Mouse (Mus musculus): ENCODE results near the gene Myo1e.

GRCm38 (mm10) chr9:70281407-70281806 is 74.3 kb downstream of the Myo1e start:
- no peak for TF ChIP-seq CTCF (conservative IDR thresholded peaks at IDR 0.05 in 1 of 2, IDR thresholded peaks at IDR 0.05 in 1 of 2; ENCODE audit: low read depth in 2 of 2, low read length in 2 of 2)
- TF ChIP-seq POLR2A (IDR thresholded peaks at IDR 0.05; ENCODE audit: low read depth, low read length) = no peak
- no peak for TF ChIP-seq IRF4 (IDR thresholded peaks at IDR 0.05; ENCODE audit: low read depth, low read length)
- no peak for TF ChIP-seq MAZ (IDR thresholded peaks at IDR 0.05; ENCODE audit: low read depth, low read length)
